Mouse (Mus musculus): ENCODE measurements around the gene Plin1. TPM values are rescaled to one million over a fixed set of nuclear protein-coding genes. Genes with fewer than 3 reads are reported as not detected.

The Plin1 gene
- polyA plus RNA-seq, 1 experiment = not detected

- H3K4me3 ChIP-seq (ENCODE audit: insufficient read depth, low read length) = no peak overlapping the region
- no peak overlapping the region for H3K27ac ChIP-seq (ENCODE audit: insufficient read depth, low read length)
- H3K4me1 ChIP-seq (ENCODE audit: control insufficient read depth, insufficient read depth, low read length) = no peaks in the 10 kb centered on the region; the same call in 1 of the 2 replicates
- TF ChIP-seq POLR2A (IDR thresholded peaks at IDR 0.05; ENCODE audit: low read depth, low read length) = no peak
These were observed 28.6 kb upstream of the Plin1 start for GRCm38 (mm10) chr7:79761124-79761876.

- no peak for TF ChIP-seq CTCF (IDR thresholded peaks at IDR 0.05; ENCODE audit: borderline replicate concordance, insufficient read depth, low read length)
- no peak for TF ChIP-seq POLR2A (IDR thresholded peaks at IDR 0.05; ENCODE audit: low read depth, low read length)
- Histone ChIP-seq H3K4me1 (ENCODE audit: control insufficient read depth, insufficient read depth, low read length) (no peaks in the 10 kb centered on the region; the same call in 1 of the 2 replicates), H3K4me3 (ENCODE audit: insufficient read depth, low read length) (no peak overlapping the region), H3K27ac (ENCODE audit: insufficient read depth, low read length) (no peak overlapping the region)
These were observed 27.1 kb upstream of the Plin1 start for GRCm38 (mm10) chr7:79759766-79760165.

- Histone ChIP-seq H3K27ac (ENCODE audit: insufficient read depth, low read length) (no peak overlapping the region), H3K4me1 (ENCODE audit: control insufficient read depth, insufficient read depth, low read length) (no peaks in the 10 kb centered on the region; the same call in 1 of the 2 replicates), H3K4me3 (ENCODE audit: insufficient read depth, low read length) (no peak overlapping the region)
- no peak for TF ChIP-seq CTCF (IDR thresholded peaks at IDR 0.05; ENCODE audit: borderline replicate concordance, insufficient read depth, low read length)
- no peak for TF ChIP-seq POLR2A (IDR thresholded peaks at IDR 0.05; ENCODE audit: low read depth, low read length)
These were observed 25.5 kb upstream of the Plin1 start for GRCm38 (mm10) chr7:79758176-79758575.

GRCm38 (mm10) chr7:79756334-79756733 lies 23.6 kb upstream of the Plin1 start:
- TF ChIP-seq CTCF (IDR thresholded peaks at IDR 0.05; ENCODE audit: borderline replicate concordance, insufficient read depth, low read length) (no peak), POLR2A (IDR thresholded peaks at IDR 0.05; ENCODE audit: low read depth, low read length) (no peak)
- no peak overlapping the region for H3K4me3 ChIP-seq (ENCODE audit: insufficient read depth, low read length)

GRCm38 (mm10) chr7:79749511-79749910 lies 16.8 kb upstream of the Plin1 start:
- Histone ChIP-seq H3K4me1 (ENCODE audit: control insufficient read depth, insufficient read depth, low read length) (no peaks in the 10 kb centered on the region), H3K4me3 (ENCODE audit: insufficient read depth, low read length) (no peak overlapping the region), H3K27ac (ENCODE audit: insufficient read depth, low read length) (no peak overlapping the region)
- no peak for TF ChIP-seq POLR2A (IDR thresholded peaks at IDR 0.05; ENCODE audit: low read depth, low read length)
- no peak for TF ChIP-seq CTCF (IDR thresholded peaks at IDR 0.05; ENCODE audit: borderline replicate concordance, insufficient read depth, low read length)

More at GRCm38 (mm10) chr7:79756334-79756733, 23.6 kb upstream of the Plin1 start:
- H3K27ac ChIP-seq (ENCODE audit: insufficient read depth, low read length) = no peak overlapping the region
- no peaks in the 10 kb centered on the region; the same call in 1 of the 2 replicates for H3K4me1 ChIP-seq (ENCODE audit: control insufficient read depth, insufficient read depth, low read length)

- Histone ChIP-seq H3K27ac (ENCODE audit: insufficient read depth, low read length) (no peak overlapping the region), H3K4me1 (ENCODE audit: control insufficient read depth, insufficient read depth, low read length) (no peaks in the 10 kb centered on the region), H3K4me3 (ENCODE audit: insufficient read depth, low read length) (no peak overlapping the region)
- TF ChIP-seq CTCF (IDR thresholded peaks at IDR 0.05; ENCODE audit: borderline replicate concordance, insufficient read depth, low read length) = no peak
- TF ChIP-seq POLR2A (IDR thresholded peaks at IDR 0.05; ENCODE audit: low read depth, low read length) = no peak
These were observed 15.0 kb upstream of the Plin1 start for GRCm38 (mm10) chr7:79747659-79748058.

- Histone ChIP-seq H3K4me1 (ENCODE audit: control insufficient read depth, insufficient read depth, low read length) (no peaks in the 10 kb centered on the region), H3K27ac (ENCODE audit: insufficient read depth, low read length) (no peak overlapping the region), H3K4me3 (ENCODE audit: insufficient read depth, low read length) (no peak overlapping the region)
- TF ChIP-seq POLR2A (IDR thresholded peaks at IDR 0.05; ENCODE audit: low read depth, low read length) (no peak), CTCF (IDR thresholded peaks at IDR 0.05; ENCODE audit: borderline replicate concordance, insufficient read depth, low read length) (no peak)
These were observed 11.9 kb upstream of the Plin1 start for GRCm38 (mm10) chr7:79744585-79744984.

- no peak overlapping the region for H3K27ac ChIP-seq (ENCODE audit: insufficient read depth, low read length)
- no peak overlapping the region for H3K4me3 ChIP-seq (ENCODE audit: insufficient read depth, low read length)
- H3K4me1 ChIP-seq (ENCODE audit: control insufficient read depth, insufficient read depth, low read length) = no peaks in the 10 kb centered on the region
- TF ChIP-seq CTCF (IDR thresholded peaks at IDR 0.05; ENCODE audit: borderline replicate concordance, insufficient read depth, low read length) (no peak), POLR2A (IDR thresholded peaks at IDR 0.05; ENCODE audit: low read depth, low read length) (no peak)
These were observed 11.3 kb upstream of the Plin1 start for GRCm38 (mm10) chr7:79744051-79744450.

- Histone ChIP-seq H3K4me3 (ENCODE audit: insufficient read depth, low read length) (peak within 1 kb of the TSS; percentile 55), H3K4me1 (ENCODE audit: control insufficient read depth, insufficient read depth, low read length) (no peaks in the 10 kb centered on the region), H3K27ac (ENCODE audit: insufficient read depth, low read length) (no peak within 1 kb of the TSS)
- TF ChIP-seq CTCF (IDR thresholded peaks at IDR 0.05; ENCODE audit: borderline replicate concordance, insufficient read depth, low read length) (no peak), POLR2A (IDR thresholded peaks at IDR 0.05; ENCODE audit: low read depth, low read length) (peak; percentile 32; the same call in 1 of the 2 replicates)
These were observed 10.2 kb upstream of the Plin1 start, which contains the start of the genes Pex11a and Wdr93 for GRCm38 (mm10) chr7:79742659-79743536. Gene Pex11a, minus strand, starts transcription at chr7:79743131. Gene Wdr93, plus strand, starts transcription at chr7:79743163.
